ENCODE assay signal across 22 mouse cellular contexts in genomic region chr2:84428836-84429235, GRCm38 (mm10). TPM values are rescaled to one million over a fixed set of nuclear protein-coding genes. Genes with fewer than 3 reads are reported as not detected.
A peak's percentile ranks its signal among the peaks of the same experiment; 100 is the strongest.
DNase-seq lines count a peak whose midpoint lies in the region; ATAC-seq and TF ChIP-seq lines count a peak whose summit lies in the region.
"Had no signal": no experiment of that assay in that cellular context is flagged by ENCODE, and none has a peak within 500 bp of the region (broad histone marks: within the 10 kb centered on the region; RNA-seq: fewer than 3 reads in every experiment).

No protein-coding gene starts in this region.

- H3K36me3 ChIP-seq in heart, adult 2 months (ENCODE audit: control insufficient read depth, insufficient read depth, low read length), result no peaks in the 10 kb centered on the region
- H3K36me3 ChIP-seq in lung, embryonic 14.5 days (ENCODE audit: insufficient read depth), result 0 out of 2 replicates have a peak, but pooled peaks cover 4% of the 10 kb centered on the region
- H3K36me3 ChIP-seq: embryonic facial prominence, embryonic 12.5 days; forebrain, embryonic 12.5 days; hindbrain, embryonic 15.5 days had no signal

- no peaks in the 10 kb centered on the region for H3K79me2 ChIP-seq in heart, adult 2 months (replicated peaks; ENCODE audit: control insufficient read depth, insufficient read depth, low read length)

- no peaks in the 10 kb centered on the region for H3K9me3 ChIP-seq in lung, embryonic 14.5 days (ENCODE audit: low read depth, low read length)
- H3K9me3 ChIP-seq: embryonic facial prominence, embryonic 12.5 days; forebrain, embryonic 12.5 days; G1E; heart, embryonic 12.5 days; hindbrain, embryonic 15.5 days had no signal

- ATAC-seq in lung, embryonic 14.5 days (ENCODE audit: insufficient read depth), result no peak
- ATAC-seq: CD4-positive, CD25-positive, alpha-beta regulatory T cell, adult 4 months; forebrain, embryonic 16.5 days had no signal

- no peak for TF ChIP-seq POLR2A in heart, adult 2 months (IDR thresholded peaks at IDR 0.05; ENCODE audit: insufficient read depth, low read depth, low read length)

- H3K4me1 ChIP-seq in heart, adult 2 months (ENCODE audit: control insufficient read depth, insufficient read depth, low read length), result peaks cover 1% of the 10 kb centered on the region
- H3K4me1 ChIP-seq in lung, embryonic 14.5 days (ENCODE audit: insufficient read depth), result no peaks in the 10 kb centered on the region
- H3K4me1 ChIP-seq: embryonic facial prominence, embryonic 12.5 days; heart, embryonic 12.5 days had no signal

- no peak for DNase-seq in heart, adult 2 months
- DNase-seq in heart, postnatal 25 days (ENCODE audit: low spot score), result no peak
- peak; percentile 29 for DNase-seq in lung, embryonic 14.5 days
- no peak for DNase-seq in lung, postnatal 14 days
- DNase-seq in thymus, postnatal 4 days, result peak; percentile 22
- no peak for DNase-seq in thymus, adult 18-20 months
- no peak for DNase-seq in B cell, adult 2 months
- DNase-seq in spleen, postnatal 36 days (ENCODE audit: low spot score in 2 of 2), result no peak
- DNase-seq: adrenal gland, postnatal 10 days; cerebellum, adult 11 months; cerebellum, adult 8-10 months; cerebellum, postnatal 14 days; embryo, embryonic 11 days; gastrocnemius, postnatal 10 days; heart, postnatal 36 days had no signal

- 0 out of 2 replicates have a peak, but pooled peaks have one; percentile 4 for TF ChIP-seq CTCF in heart, adult 2 months (IDR thresholded peaks at IDR 0.05)
- TF ChIP-seq CTCF in lung, embryonic 14.5 days (IDR thresholded peaks at IDR 0.05; ENCODE audit: low read depth), result no peak

- TF ChIP-seq EP300 in heart, adult 2 months (IDR thresholded peaks at IDR 0.05; ENCODE audit: insufficient read depth, low read depth, low read length), result no peak

- H3K27ac ChIP-seq in heart, adult 2 months, result no peak overlapping the region
- no peak overlapping the region for H3K27ac ChIP-seq in lung, embryonic 14.5 days (ENCODE audit: low read depth)
- H3K27ac ChIP-seq: embryonic facial prominence, embryonic 12.5 days; forebrain, embryonic 12.5 days; hindbrain, embryonic 15.5 days had no signal

- intact Hi-C loops in heart, adult 2 months (cut with DNase I), result loop anchor here (1.0 to 5.0 kb wide), 4 partner anchors 92 to 392 kb away; no protein-coding TSS in a partner anchor
- intact Hi-C loops in heart, postnatal 25 days (cut with DNase I), result loop anchor here (1.0 to 10.0 kb wide), 4 partner anchors 137 to 784 kb away; partner anchors contain the start of gene Zc3h15

- H3K4me3 ChIP-seq in heart, adult 2 months, result no peak overlapping the region
- H3K4me3 ChIP-seq in lung, embryonic 14.5 days (ENCODE audit: low read depth, low read length), result no peak overlapping the region
- H3K4me3 ChIP-seq: embryonic facial prominence, embryonic 12.5 days; forebrain, embryonic 12.5 days; heart, embryonic 12.5 days; hindbrain, embryonic 15.5 days had no signal

- no peaks in the 10 kb centered on the region for H3K27me3 ChIP-seq in heart, adult 2 months (ENCODE audit: control insufficient read depth, insufficient read depth, low read length)
- H3K27me3 ChIP-seq in lung, embryonic 14.5 days (ENCODE audit: insufficient read depth, low read length), result no peaks in the 10 kb centered on the region
- H3K27me3 ChIP-seq: embryonic facial prominence, embryonic 12.5 days; forebrain, embryonic 12.5 days; heart, embryonic 12.5 days; hindbrain, embryonic 15.5 days had no signal

- 61% methylated on average over 3 of the region's 3 CpGs for WGBS in heart, adult 2 months
- WGBS in lung, embryonic 14.5 days, result 25% methylated on average over 3 of the region's 3 CpGs

- no peak overlapping the region for H3K4me2 ChIP-seq in lung, embryonic 14.5 days
- H3K4me2 ChIP-seq: embryonic facial prominence, embryonic 12.5 days; forebrain, embryonic 12.5 days; heart, embryonic 12.5 days; hindbrain, embryonic 15.5 days had no signal

- H3K9ac ChIP-seq in heart, adult 2 months (ENCODE audit: low read depth, low read length), result no peak overlapping the region
- H3K9ac ChIP-seq in lung, embryonic 14.5 days, result no peak overlapping the region
- H3K9ac ChIP-seq: embryonic facial prominence, embryonic 12.5 days; forebrain, embryonic 12.5 days; heart, embryonic 12.5 days; hindbrain, embryonic 15.5 days had no signal

RNA-seq across cellular contexts. Expression of gene Calcrl, which starts 3.6 kb away (rescaled TPM):
- 10 to 100 TPM; 23.2 to 25.6 TPM for total RNA-seq in heart, adult 2 months (2021)
- 8.2 and 13.9 TPM in 2 replicates for polyA plus RNA-seq in heart, adult 2 months (2012; rRNA removed)
- total RNA-seq in heart, postnatal 25 days (2021), result 10 to 100 TPM; 32.3 to 41.2 TPM
- polyA plus RNA-seq in lung, embryonic 14.5 days (2014; fragmentation: Nextera tagmentation; extraction: Ambion mirVana), result 42.3 and 47.3 TPM in 2 replicates

RNA-seq across cellular contexts. Expression of gene Tfpi, which starts 47.7 kb away (rescaled TPM):
- 10 to 100 TPM; 54.1 to 56.9 TPM for total RNA-seq in heart, adult 2 months (2021)
- 19.9 and 56.8 TPM in 2 replicates for polyA plus RNA-seq in heart, adult 2 months (2012; rRNA removed)
- total RNA-seq in heart, postnatal 25 days (2021), result 10 to 100 TPM; 51.3 to 57.6 TPM
- polyA plus RNA-seq in lung, embryonic 14.5 days (2014; fragmentation: Nextera tagmentation; extraction: Ambion mirVana), result 63.1 and 66.3 TPM in 2 replicates

Comparison
In these comparisons a context has a peak if more than half of its experiments do, and no peak if none do; other contexts are left out.
1. DNase-seq: peak in lung, embryonic 14.5 days (single experiment) and thymus, postnatal 4 days (single experiment); none in heart, adult 2 months (0 of 2), heart, postnatal 25 days (single experiment), lung, postnatal 14 days (single experiment), thymus, adult 18-20 months (0 of 2), B cell, adult 2 months (0 of 2) and spleen, postnatal 36 days (0 of 2).